Mouse (Mus musculus) neutrophil, adult 59 days (primary cell): Measurements from ENCODE around the gene Rasl2-9. TPM values are rescaled to one million over a fixed set of nuclear protein-coding genes. Genes with fewer than 3 reads are reported as not detected.

Source experiments
- total RNA-seq, 2 experiments: library from RNA; stranded (reverse); gene quantifications; 1 replicate in 1 of 2; 2 replicates in 1 of 2; pipeline ENCODE4 v1.2.4; 2023

Gene Rasl2-9
- total RNA-seq = under 1 TPM in 1 of 2 experiments, not detected in 1; 0.64 TPM

GRCm38 (mm10) chr7:5125549-5126406 lies at the start of gene Rasl2-9:
Gene Rasl2-9, minus strand, starts transcription at chr7:5125950.

GRCm38 (mm10) chr7:5149570-5149969 lies 23.8 kb upstream of the Rasl2-9 start, which contains the start of gene Vmn1r55:
Gene Vmn1r55, minus strand, starts transcription at chr7:5149670.

GRCm38 (mm10) chr7:5116850-5117249 lies 8.9 kb downstream of the Rasl2-9 start, which contains the start of gene Rfpl4:
Gene Rfpl4, minus strand, starts transcription at chr7:5116950.

GRCm38 (mm10) chr7:5080010-5080751 lies 45.6 kb downstream of the Rasl2-9 start, which contains the start of gene Epn1:
Gene Epn1, plus strand, starts transcription at chr7:5080235.

Other genes with a start within 250 kb of the Rasl2-9 start
- gene Isoc2a, start 248.8 kb downstream of the Rasl2-9 start, total RNA-seq = 10 to 100 TPM in 1 of 2 experiments, 1 to 10 TPM in 1; 8.7 to 10.1 TPM
- gene Gm36210, start 219.4 kb downstream of the Rasl2-9 start, total RNA-seq = not detected
- gene Zfp628, start 210.7 kb downstream of the Rasl2-9 start, total RNA-seq = 10 to 100 TPM; 13.2 to 15.5 TPM
- 1 to 10 TPM; 2.1 to 3.2 TPM for gene Nat14, start 203.9 kb downstream of the Rasl2-9 start, total RNA-seq
- gene Ssc5d, start 200.2 kb downstream of the Rasl2-9 start, total RNA-seq = not detected
- not detected for gene Sbk2, start 161.5 kb downstream of the Rasl2-9 start, total RNA-seq
- gene Sbk3, start 154.8 kb downstream of the Rasl2-9 start, total RNA-seq = not detected
- 1 to 10 TPM; 2.8 to 3.5 TPM for gene Zfp579, start 129.8 kb downstream of the Rasl2-9 start, total RNA-seq
- 10 to 100 TPM; 13.0 to 20.8 TPM for gene Zfp524, start 111.5 kb downstream of the Rasl2-9 start, total RNA-seq
- gene Fiz1, start 111.3 kb downstream of the Rasl2-9 start, total RNA-seq = 10 to 100 TPM; 33.3 to 36.3 TPM
- not detected for gene Gm44973, start 110.5 kb downstream of the Rasl2-9 start, total RNA-seq
- 10 to 100 TPM; 31.9 to 37.3 TPM for gene Zfp865, start 105.6 kb downstream of the Rasl2-9 start, total RNA-seq
- gene Ccdc106, start 105.4 kb downstream of the Rasl2-9 start, total RNA-seq = under 1 TPM in 1 of 2 experiments, not detected in 1; 0.56 TPM
- gene 4632433K11Rik, start 91.8 kb downstream of the Rasl2-9 start, total RNA-seq = not detected
- gene Zfp784, start 87.5 kb downstream of the Rasl2-9 start, total RNA-seq = 1 to 10 TPM; 2.8 to 2.9 TPM
- gene Zfp580, start 74.4 kb downstream of the Rasl2-9 start, total RNA-seq = under 1 TPM; 0.47 to 0.71 TPM
- gene U2af2, start 63.8 kb downstream of the Rasl2-9 start, total RNA-seq = 100 to 1,000 TPM; 222 to 227 TPM
- gene Epn1, start 45.7 kb downstream of the Rasl2-9 start, total RNA-seq = 100 to 1,000 TPM; 139 to 160 TPM
- not detected for gene Rfpl4, start 9.0 kb downstream of the Rasl2-9 start, total RNA-seq
- gene Vmn1r55, start 23.7 kb upstream of the Rasl2-9 start, total RNA-seq = not detected
- gene Vmn1r56, start 70.8 kb upstream of the Rasl2-9 start, total RNA-seq = not detected
- gene Vmn1r57, start 92.5 kb upstream of the Rasl2-9 start, total RNA-seq = not detected
- gene Gm5065, start 224.6 kb upstream of the Rasl2-9 start, total RNA-seq = not detected
- gene Nlrp2, start 225.1 kb upstream of the Rasl2-9 start, total RNA-seq = not detected